Mouse (Mus musculus) hindbrain, embryonic 13.5 days (tissue): ENCODE data around the gene Zfp599. TPM values are rescaled to one million over a fixed set of nuclear protein-coding genes. Genes with fewer than 3 reads are reported as not detected.
"Not testable (repeated sequence)": the region's sequence is repeated elsewhere in the genome, so short reads cannot be mapped to it uniquely, and the experiment has no call there.

Experiments
- ATAC-seq: fragments of 200-750 bp; cut with Nextera tagmentation; 2 replicates; pipeline ENCODE4 v1.8.0; 2017; ENCODE audit warnings: moderate TSS enrichment; ENCODE audit not compliant: low FRiP score
- H3K27ac ChIP-seq: fragments of 300-500 bp; sonication (generic); 2 replicates; pipeline ENCODE4 v1.5.1; 2015; ENCODE audit warnings: inconsistent platforms, mild to moderate bottlenecking, moderate library complexity
- H3K27me3 ChIP-seq: fragments of 300-500 bp; sonication (generic); 2 replicates; pipeline ENCODE4 v1.6.1; 2015; ENCODE audit warnings: mild to moderate bottlenecking, inconsistent platforms
- H3K36me3 ChIP-seq: fragments of 300-500 bp; sonication (generic); 2 replicates; pipeline ENCODE4 v1.6.1; 2015; ENCODE audit warnings: mild to moderate bottlenecking, inconsistent platforms
- H3K4me1 ChIP-seq: fragments of 300-500 bp; sonication (generic); replicated peaks from 2 replicates; pipeline ENCODE4 v1.6.1; 2015; ENCODE audit warnings: inconsistent platforms
- H3K4me2 ChIP-seq: fragments of 300-500 bp; sonication (generic); 2 replicates; pipeline ENCODE4 v1.6.1; 2015; ENCODE audit warnings: inconsistent platforms, mild to moderate bottlenecking, moderate library complexity
- H3K4me3 ChIP-seq: fragments of 300-500 bp; sonication (generic); 2 replicates; pipeline ENCODE4 v1.5.1; 2015; ENCODE audit warnings: mild to moderate bottlenecking, inconsistent platforms
- H3K9ac ChIP-seq: fragments of 300-500 bp; sonication (generic); 2 replicates; pipeline ENCODE4 v1.6.1; 2015; ENCODE audit warnings: mild to moderate bottlenecking, inconsistent platforms
- H3K9me3 ChIP-seq: fragments of 300-500 bp; sonication (generic); 2 replicates; pipeline ENCODE4 v1.6.1; 2016; ENCODE audit warnings: inconsistent platforms
- WGBS: fragments of 180-500 bp; shearing (Covaris S2); methylation state at CpG from one replicate; pipeline ENCODE4 v1.1.7; 2015; 5-methylcytosine and 5-hydroxymethylcytosine counted together
- polyA plus RNA-seq: library from polyadenylated mRNA; unstranded; fragments of >200 nt; fragmentation: Nextera tagmentation; extraction: Ambion mirVana; gene quantifications from 2 replicates; pipeline ENCODE4 v1.2.1, GENCODE M21; 2015

Zfp599 gene
- polyA plus RNA-seq: 7.5 and 7.6 TPM in 2 replicates

- H3K4me2 ChIP-seq: peak within 1 kb of the TSS; percentile 76
- 2% methylated on average over 35 of the region's 35 CpGs for WGBS
- peak within 1 kb of the TSS; percentile 68 for H3K4me3 ChIP-seq
- no peaks in the 10 kb centered on the region for H3K27me3 ChIP-seq
- H3K4me1 ChIP-seq: 0 out of 2 replicates have a peak, but pooled peaks cover 8% of the 10 kb centered on the region
- peaks cover 12% of the 10 kb centered on the region for H3K9me3 ChIP-seq
- peak; percentile 95 for ATAC-seq
- H3K36me3 ChIP-seq: peaks cover 23% of the 10 kb centered on the region
- peak within 1 kb of the TSS; percentile 48; the same call in 1 of the 2 replicates for H3K27ac ChIP-seq
- H3K9ac ChIP-seq: peak within 1 kb of the TSS; percentile 84
Observed at GRCm38 (mm10) chr9:22259184-22260091, at the start of gene Zfp599. TSS of gene Zfp599 (minus strand) at chr9:22259895.

GRCm38 (mm10) chr9:22307920-22308262 is 48.2 kb upstream of the Zfp599 start:
- H3K36me3 ChIP-seq: peaks cover 25% of the 10 kb centered on the region
- peak overlapping the region; percentile 64 for H3K4me2 ChIP-seq
- H3K27me3 ChIP-seq, ATAC-seq: not testable (repeated sequence)
- H3K4me1 ChIP-seq: peaks cover 20% of the 10 kb centered on the region
- H3K27ac ChIP-seq: peak overlapping the region; percentile 95
- H3K9ac ChIP-seq: peak overlapping the region; percentile 100
- H3K9me3 ChIP-seq: 0 out of 2 replicates have a peak, but pooled peaks cover 10% of the 10 kb centered on the region
- WGBS: 12% methylated on average over 9 of the region's 9 CpGs
- H3K4me3 ChIP-seq: peak overlapping the region; percentile 85

- peaks cover 30% of the 10 kb centered on the region for H3K36me3 ChIP-seq
- ATAC-seq: peak; percentile 99
- H3K27me3 ChIP-seq: no peaks in the 10 kb centered on the region
- H3K4me2 ChIP-seq: peak within 1 kb of the TSS; percentile 64
- under 1% methylated on average over 56 of the region's 56 CpGs for WGBS
- peak within 1 kb of the TSS; percentile 100 for H3K9ac ChIP-seq
- peak within 1 kb of the TSS; percentile 95 for H3K27ac ChIP-seq
- peaks cover 20% of the 10 kb centered on the region for H3K4me1 ChIP-seq
- H3K9me3 ChIP-seq: 0 out of 2 replicates have a peak, but pooled peaks cover 10% of the 10 kb centered on the region
- H3K4me3 ChIP-seq: peak within 1 kb of the TSS; percentile 85
Observed at GRCm38 (mm10) chr9:22307156-22307919, 47.6 kb upstream of the Zfp599 start, which contains the start of gene Zfp810. TSS of gene Zfp810 (minus strand) at chr9:22307648.

- H3K27ac ChIP-seq: peak overlapping the region; percentile 95
- no peaks in the 10 kb centered on the region for H3K27me3 ChIP-seq
- peak overlapping the region; percentile 100 for H3K9ac ChIP-seq
- H3K4me1 ChIP-seq: peaks cover 20% of the 10 kb centered on the region
- peak overlapping the region; percentile 85 for H3K4me3 ChIP-seq
- H3K9me3 ChIP-seq: 0 out of 2 replicates have a peak, but pooled peaks cover 10% of the 10 kb centered on the region
- WGBS: 12% methylated on average over 6 of the region's 6 CpGs
- H3K36me3 ChIP-seq: peaks cover 36% of the 10 kb centered on the region
- H3K4me2 ChIP-seq: peak overlapping the region; percentile 64
- no peak for ATAC-seq
Observed at GRCm38 (mm10) chr9:22306726-22307125, 47.0 kb upstream of the Zfp599 start.

- Histone ChIP-seq H3K27me3 (no peaks in the 10 kb centered on the region), H3K27ac (no peak overlapping the region), H3K4me1 (peaks cover 20% of the 10 kb centered on the region), H3K9me3 (0 out of 2 replicates have a peak, but pooled peaks cover 14% of the 10 kb centered on the region), H3K4me2 (no peak overlapping the region), H3K36me3 (peaks cover 80% of the 10 kb centered on the region), H3K9ac (no peak overlapping the region), H3K4me3 (no peak overlapping the region)
- ATAC-seq: no peak
- WGBS: 100% methylated on average over 1 of the region's 1 CpGs
Observed at GRCm38 (mm10) chr9:22302199-22302598, 42.5 kb upstream of the Zfp599 start.

- Histone ChIP-seq H3K36me3 (peaks cover 92% of the 10 kb centered on the region), H3K4me2 (no peak overlapping the region), H3K9me3 (peaks cover 83% of the 10 kb centered on the region), H3K4me1 (no peaks in the 10 kb centered on the region), H3K27me3 (no peaks in the 10 kb centered on the region), H3K9ac (no peak overlapping the region), H3K4me3 (no peak overlapping the region; the same call in 1 of the 2 replicates), H3K27ac (no peak overlapping the region)
- no peak for ATAC-seq
- WGBS: 98% methylated on average over 4 of the region's 4 CpGs
Observed at GRCm38 (mm10) chr9:22278733-22279132, 19.0 kb upstream of the Zfp599 start.

GRCm38 (mm10) chr9:22268886-22269285 is 9.2 kb upstream of the Zfp599 start:
- Histone ChIP-seq H3K4me3 (no peak overlapping the region), H3K9me3 (peaks cover 12% of the 10 kb centered on the region; the same call in 1 of the 2 replicates), H3K36me3 (peaks cover 12% of the 10 kb centered on the region), H3K27ac (no peak overlapping the region), H3K27me3 (no peaks in the 10 kb centered on the region), H3K9ac (no peak overlapping the region), H3K4me1 (no peaks in the 10 kb centered on the region), H3K4me2 (no peak overlapping the region)
- ATAC-seq: no peak
- WGBS: 85% methylated on average over 1 of the region's 1 CpGs

- H3K27me3 ChIP-seq: no peaks in the 10 kb centered on the region
- no peak overlapping the region for H3K27ac ChIP-seq
- 0 out of 2 replicates have a peak, but pooled peaks cover 8% of the 10 kb centered on the region for H3K4me1 ChIP-seq
- no peak overlapping the region for H3K4me2 ChIP-seq
- 88% methylated on average over 10 of the region's 10 CpGs for WGBS
- no peak overlapping the region for H3K4me3 ChIP-seq
- no peaks in the 10 kb centered on the region for H3K36me3 ChIP-seq
- H3K9me3 ChIP-seq: 0 out of 2 replicates have a peak, but pooled peaks cover 4% of the 10 kb centered on the region
- ATAC-seq: no peak
- no peak overlapping the region for H3K9ac ChIP-seq
Observed at GRCm38 (mm10) chr9:22262611-22263010, 2.9 kb upstream of the Zfp599 start.

GRCm38 (mm10) chr9:22261594-22261993 is 1.9 kb upstream of the Zfp599 start:
- WGBS: 82% methylated on average over 1 of the region's 1 CpGs
- H3K36me3 ChIP-seq: peaks cover 7% of the 10 kb centered on the region
- no peak for ATAC-seq
- H3K9me3 ChIP-seq: 0 out of 2 replicates have a peak, but pooled peaks cover 4% of the 10 kb centered on the region
- no peak overlapping the region for H3K4me3 ChIP-seq
- no peak overlapping the region for H3K9ac ChIP-seq
- H3K4me2 ChIP-seq: no peak overlapping the region
- 0 out of 2 replicates have a peak, but pooled peaks cover 8% of the 10 kb centered on the region for H3K4me1 ChIP-seq
- H3K27ac ChIP-seq: no peak overlapping the region
- no peaks in the 10 kb centered on the region for H3K27me3 ChIP-seq

GRCm38 (mm10) chr9:22260092-22260422 is 362 bp upstream of the Zfp599 start:
- Histone ChIP-seq H3K27ac (no peak overlapping the region), H3K9ac (peak overlapping the region; percentile 84; the same call in 1 of the 2 replicates), H3K27me3 (no peaks in the 10 kb centered on the region), H3K9me3 (peaks cover 10% of the 10 kb centered on the region), H3K4me3 (peak overlapping the region; percentile 68), H3K4me2 (peak overlapping the region; percentile 76), H3K36me3 (peaks cover 22% of the 10 kb centered on the region), H3K4me1 (0 out of 2 replicates have a peak, but pooled peaks cover 8% of the 10 kb centered on the region)
- no peak for ATAC-seq
- WGBS: 31% methylated on average over 3 of the region's 3 CpGs

- peaks cover 12% of the 10 kb centered on the region for H3K9me3 ChIP-seq
- H3K4me1 ChIP-seq: 0 out of 2 replicates have a peak, but pooled peaks cover 8% of the 10 kb centered on the region
- H3K27me3 ChIP-seq: no peaks in the 10 kb centered on the region
- H3K9ac ChIP-seq: peak overlapping the region; percentile 84; the same call in 1 of the 2 replicates
- no peak for ATAC-seq
- peak overlapping the region; percentile 68 for H3K4me3 ChIP-seq
- H3K27ac ChIP-seq: no peak overlapping the region
- peak overlapping the region; percentile 76 for H3K4me2 ChIP-seq
- 84% methylated on average over 8 of the region's 8 CpGs for WGBS
- peaks cover 29% of the 10 kb centered on the region for H3K36me3 ChIP-seq
Observed at GRCm38 (mm10) chr9:22258784-22259183, 911 bp downstream of the Zfp599 start.

GRCm38 (mm10) chr9:22256579-22256978 is 3.1 kb downstream of the Zfp599 start:
- 97% methylated on average over 4 of the region's 4 CpGs for WGBS
- H3K9ac ChIP-seq: no peak overlapping the region
- no peak overlapping the region for H3K4me3 ChIP-seq
- peaks cover 16% of the 10 kb centered on the region for H3K9me3 ChIP-seq
- H3K27ac ChIP-seq: no peak overlapping the region
- 0 out of 2 replicates have a peak, but pooled peaks cover 8% of the 10 kb centered on the region for H3K4me1 ChIP-seq
- no peak overlapping the region for H3K4me2 ChIP-seq
- H3K27me3 ChIP-seq: no peaks in the 10 kb centered on the region
- peaks cover 48% of the 10 kb centered on the region for H3K36me3 ChIP-seq
- ATAC-seq: no peak
